Mouse (Mus musculus) hindbrain, embryonic 14.5 days (tissue): Measurements from ENCODE around the gene Cdk7. TPM values are rescaled to one million over a fixed set of nuclear protein-coding genes. Genes with fewer than 3 reads are reported as not detected.
A peak's percentile ranks its signal among the peaks of the same experiment; 100 is the strongest.

Experiments
- ATAC-seq: fragments of 200-750 bp; cut with Nextera tagmentation; 2 replicates; pipeline ENCODE4 v1.8.0; 2017; ENCODE audit warnings: moderate number of reproducible peaks, mild to moderate bottlenecking, moderate TSS enrichment, moderate library complexity; ENCODE audit not compliant: low FRiP score
- DNase-seq: peaks from one replicate; pipeline ENCODE4 v3.0.0-alpha.2; 2015; ENCODE audit warnings: low spot score
- H3K27ac ChIP-seq: fragments of 300-500 bp; sonication (generic); 2 replicates; pipeline ENCODE4 v1.5.1; 2014; ENCODE audit warnings: mild to moderate bottlenecking, moderate library complexity
- H3K27me3 ChIP-seq: fragments of 300-500 bp; sonication (generic); 2 replicates; pipeline ENCODE4 v1.6.1; 2014; ENCODE audit warnings: mild to moderate bottlenecking, low read length, mixed read lengths; ENCODE audit not compliant: control insufficient read depth, insufficient read depth
- H3K36me3 ChIP-seq: fragments of 300-500 bp; sonication (generic); replicated peaks from 2 replicates; pipeline ENCODE4 v1.6.1; 2014; ENCODE audit not compliant: control insufficient read depth, insufficient read depth
- H3K4me1 ChIP-seq: fragments of 300-500 bp; sonication (generic); replicated peaks from 2 replicates; pipeline ENCODE4 v1.6.1; 2014; ENCODE audit warnings: antibody characterized with exemption, low read length, mixed read lengths; ENCODE audit not compliant: control insufficient read depth, insufficient read depth
- H3K4me2 ChIP-seq: fragments of 300-500 bp; sonication (generic); replicated peaks from 2 replicates; pipeline ENCODE4 v1.6.1; 2014; ENCODE audit warnings: mild to moderate bottlenecking, moderate library complexity
- H3K4me3 ChIP-seq: fragments of 300-500 bp; sonication (generic); replicated peaks from 2 replicates; pipeline ENCODE4 v1.5.1; 2014; ENCODE audit warnings: mild to moderate bottlenecking, low read length
- H3K9ac ChIP-seq: fragments of 300-500 bp; sonication (generic); 2 replicates; pipeline ENCODE4 v1.6.1; 2014
- H3K9me3 ChIP-seq: fragments of 300-500 bp; sonication (generic); 2 replicates; pipeline ENCODE4 v1.6.1; 2016; ENCODE audit warnings: low read length; ENCODE audit not compliant: control insufficient read depth
- WGBS: fragments of 180-500 bp; shearing (Covaris S2); extraction: QIAGEN DNeasy Blood & Tissue Kit; methylation state at CpG from one replicate; pipeline ENCODE4 v1.1.7; 2014; 5-methylcytosine and 5-hydroxymethylcytosine counted together
- polyA plus RNA-seq: library from polyadenylated mRNA; unstranded; fragments of >200 nt; fragmentation: Nextera tagmentation; extraction: Ambion mirVana; gene quantifications from 2 replicates; pipeline ENCODE4 v1.2.1, GENCODE M21; 2014

The Cdk7 gene
- polyA plus RNA-seq, 1 experiment from 2014 or later = 42.3 TPM

- no peak for DNase-seq
- Histone ChIP-seq H3K36me3 (peaks cover 15% of the 10 kb centered on the region), H3K27me3 (no peaks in the 10 kb centered on the region; the same call in 1 of the 2 replicates), H3K27ac (no peak within 1 kb of the TSS), H3K9me3 (no peaks in the 10 kb centered on the region; the same call in 1 of the 2 replicates), H3K9ac (peak within 1 kb of the TSS; percentile 51), H3K4me3 (peak within 1 kb of the TSS; percentile 37), H3K4me2 (peak within 1 kb of the TSS; percentile 71), H3K4me1 (no peaks in the 10 kb centered on the region; the same call in 1 of the 2 replicates)
- peak; percentile 68; the same call in 1 of the 2 replicates for ATAC-seq
- under 1% methylated on average over 44 of the region's 44 CpGs for WGBS
Observed at GRCm38 (mm10) chr13:100669291-100670022, 61.3 kb downstream of the Cdk7 start, which contains the start of gene Ccdc125. Ccdc125 (plus strand) TSS chr13:100669717.

GRCm38 (mm10) chr13:100659864-100660456 is 70.8 kb downstream of the Cdk7 start:
- no peaks in the 10 kb centered on the region for H3K4me1 ChIP-seq
- DNase-seq = peak; percentile 83
- ATAC-seq = no peak
- H3K27ac ChIP-seq = no peak overlapping the region
- no peak overlapping the region for H3K9ac ChIP-seq
- H3K36me3 ChIP-seq = peaks cover 14% of the 10 kb centered on the region
- H3K9me3 ChIP-seq = no peaks in the 10 kb centered on the region
- 50% methylated on average over 4 of the region's 4 CpGs for WGBS
- no peak overlapping the region for H3K4me2 ChIP-seq
- no peak overlapping the region for H3K4me3 ChIP-seq
- H3K27me3 ChIP-seq = no peaks in the 10 kb centered on the region

GRCm38 (mm10) chr13:100658091-100658490 is 72.6 kb downstream of the Cdk7 start:
- Histone ChIP-seq H3K4me2 (no peak overlapping the region), H3K27ac (no peak overlapping the region), H3K9me3 (no peaks in the 10 kb centered on the region), H3K4me1 (no peaks in the 10 kb centered on the region), H3K36me3 (peaks cover 19% of the 10 kb centered on the region), H3K9ac (no peak overlapping the region), H3K4me3 (no peak overlapping the region), H3K27me3 (no peaks in the 10 kb centered on the region)
- no peak for DNase-seq
- 93% methylated on average over 5 of the region's 5 CpGs for WGBS
- no peak for ATAC-seq

Other genes starting within 250 kb of the Cdk7 start
- gene Gtf2h2, start 238.4 kb downstream of the Cdk7 start, polyA plus RNA-seq = 77.3 and 81.3 TPM in 2 replicates
- 11.0 and 13.1 TPM in 2 replicates for gene Ocln, start 178.2 kb downstream of the Cdk7 start, polyA plus RNA-seq
- 3.0 and 3.8 TPM in 2 replicates for gene Marveld2, start 114.0 kb downstream of the Cdk7 start, polyA plus RNA-seq
- gene Ak6, start 80.0 kb downstream of the Cdk7 start, polyA plus RNA-seq = 314 and 328 TPM in 2 replicates
- gene Rad17, start 79.9 kb downstream of the Cdk7 start, polyA plus RNA-seq = 16.0 and 19.4 TPM in 2 replicates
- 27.4 and 41.7 TPM in 2 replicates for gene Taf9, start 79.4 kb downstream of the Cdk7 start, polyA plus RNA-seq
- gene Ccdc125, start 61.2 kb downstream of the Cdk7 start, polyA plus RNA-seq = 1.5 and 1.9 TPM in 2 replicates
- 154 and 169 TPM in 2 replicates for gene Mrps36, start 13.7 kb upstream of the Cdk7 start, polyA plus RNA-seq
- gene Cenph, start 45.0 kb upstream of the Cdk7 start, polyA plus RNA-seq = 6.7 and 6.9 TPM in 2 replicates
- 40.7 and 51.4 TPM in 2 replicates for gene Ccnb1, start 55.6 kb upstream of the Cdk7 start, polyA plus RNA-seq
- 41.8 and 44.5 TPM in 2 replicates for gene Slc30a5, start 102.5 kb upstream of the Cdk7 start, polyA plus RNA-seq